Mouse (Mus musculus): ENCODE results near the gene Dab2ip. TPM values are rescaled to one million over a fixed set of nuclear protein-coding genes. Genes with fewer than 3 reads are reported as not detected.

Gene Dab2ip
- total RNA-seq, 2 experiments from 2014 or later = 41.7 to 46.3 TPM

Other genes with a start within 250 kb of the Dab2ip start
- 10 to 100 TPM; 33.3 to 33.7 TPM for gene Stom, start 221.3 kb upstream of the Dab2ip start, total RNA-seq (2021)
- gene 4930568D16Rik, start 190.5 kb upstream of the Dab2ip start, total RNA-seq (2021) = not detected
- not detected for gene 4930402F06Rik, start 161.1 kb upstream of the Dab2ip start, total RNA-seq (2021)
- 1 to 10 TPM; 5.0 to 6.3 TPM for gene Ggta1, start 95.0 kb upstream of the Dab2ip start, total RNA-seq (2021)

Measured in gastrocnemius, adult 18-20 months (tissue).